Mouse (Mus musculus): ENCODE results near the gene Lrrc36. TPM values are rescaled to one million over a fixed set of nuclear protein-coding genes. Genes with fewer than 3 reads are reported as not detected.

Gene Lrrc36
- 73.0 TPM for polyA plus RNA-seq (2014; fragmentation: Illumina TruSeq; extraction: RNeasy Lipid Tissue Mini Kit (QIAGEN cat#74804); ENCODE audit: low read depth, low replicate concordance)

GRCm38 (mm10) chr8:105413391-105413790 is at the start of gene Lrrc36, which contains the start of gene Kctd19:
Gene Lrrc36 (plus strand): TSS chr8:105413571.
Gene Kctd19 (minus strand): TSS chr8:105413502.

GRCm38 (mm10) chr8:105373032-105373431 is 40.3 kb upstream of the Lrrc36 start, which contains the start of gene Plekhg4:
Gene Plekhg4 (plus strand): TSS chr8:105373274.

GRCm38 (mm10) chr8:105471314-105472015 is 58.1 kb downstream of the Lrrc36 start, which contains the start of gene Tppp3:
Gene Tppp3 (minus strand): TSS chr8:105471526.

GRCm38 (mm10) chr8:105496439-105497180 is 83.2 kb downstream of the Lrrc36 start, which contains the start of gene Zdhhc1:
Gene Zdhhc1 (minus strand): TSS chr8:105496902.

Other genes starting within 250 kb of the Lrrc36 start
- 40.2 TPM for gene Cbfb, start 242.9 kb upstream of the Lrrc36 start, polyA plus RNA-seq (2014; fragmentation: Illumina TruSeq; extraction: RNeasy Lipid Tissue Mini Kit (QIAGEN cat#74804); ENCODE audit: low read depth, low replicate concordance)
- gene D230025D16Rik, start 188.4 kb upstream of the Lrrc36 start, polyA plus RNA-seq (2014; fragmentation: Illumina TruSeq; extraction: RNeasy Lipid Tissue Mini Kit (QIAGEN cat#74804); ENCODE audit: low read depth, low replicate concordance), result 9.0 TPM
- 2.6 TPM for gene B3gnt9, start 158.4 kb upstream of the Lrrc36 start, polyA plus RNA-seq (2014; fragmentation: Illumina TruSeq; extraction: RNeasy Lipid Tissue Mini Kit (QIAGEN cat#74804); ENCODE audit: low read depth, low replicate concordance)
- gene Tradd, start 149.0 kb upstream of the Lrrc36 start, polyA plus RNA-seq (2014; fragmentation: Illumina TruSeq; extraction: RNeasy Lipid Tissue Mini Kit (QIAGEN cat#74804); ENCODE audit: low read depth, low replicate concordance), result 0.20 TPM
- not detected for gene Fbxl8, start 148.9 kb upstream of the Lrrc36 start, polyA plus RNA-seq (2014; fragmentation: Illumina TruSeq; extraction: RNeasy Lipid Tissue Mini Kit (QIAGEN cat#74804); ENCODE audit: low read depth, low replicate concordance)
- gene Hsf4, start 143.8 kb upstream of the Lrrc36 start, polyA plus RNA-seq (2014; fragmentation: Illumina TruSeq; extraction: RNeasy Lipid Tissue Mini Kit (QIAGEN cat#74804); ENCODE audit: low read depth, low replicate concordance), result not detected
- gene Nol3, start 137.4 kb upstream of the Lrrc36 start, polyA plus RNA-seq (2014; fragmentation: Illumina TruSeq; extraction: RNeasy Lipid Tissue Mini Kit (QIAGEN cat#74804); ENCODE audit: low read depth, low replicate concordance), result 0.06 TPM
- 8.6 TPM for gene 4931428F04Rik, start 123.7 kb upstream of the Lrrc36 start, polyA plus RNA-seq (2014; fragmentation: Illumina TruSeq; extraction: RNeasy Lipid Tissue Mini Kit (QIAGEN cat#74804); ENCODE audit: low read depth, low replicate concordance)
- 0.71 TPM for gene Exoc3l, start 117.5 kb upstream of the Lrrc36 start, polyA plus RNA-seq (2014; fragmentation: Illumina TruSeq; extraction: RNeasy Lipid Tissue Mini Kit (QIAGEN cat#74804); ENCODE audit: low read depth, low replicate concordance)
- 5.4 TPM for gene E2f4, start 115.9 kb upstream of the Lrrc36 start, polyA plus RNA-seq (2014; fragmentation: Illumina TruSeq; extraction: RNeasy Lipid Tissue Mini Kit (QIAGEN cat#74804); ENCODE audit: low read depth, low replicate concordance)
- gene Elmo3, start 108.0 kb upstream of the Lrrc36 start, polyA plus RNA-seq (2014; fragmentation: Illumina TruSeq; extraction: RNeasy Lipid Tissue Mini Kit (QIAGEN cat#74804); ENCODE audit: low read depth, low replicate concordance), result 0.15 TPM
- gene Lrrc29, start 87.3 kb upstream of the Lrrc36 start, polyA plus RNA-seq (2014; fragmentation: Illumina TruSeq; extraction: RNeasy Lipid Tissue Mini Kit (QIAGEN cat#74804); ENCODE audit: low read depth, low replicate concordance), result 0.87 TPM
- 3.1 TPM for gene Tmem208, start 87.2 kb upstream of the Lrrc36 start, polyA plus RNA-seq (2014; fragmentation: Illumina TruSeq; extraction: RNeasy Lipid Tissue Mini Kit (QIAGEN cat#74804); ENCODE audit: low read depth, low replicate concordance)
- 0.80 TPM for gene Fhod1, start 65.6 kb upstream of the Lrrc36 start, polyA plus RNA-seq (2014; fragmentation: Illumina TruSeq; extraction: RNeasy Lipid Tissue Mini Kit (QIAGEN cat#74804); ENCODE audit: low read depth, low replicate concordance)
- 1.6 TPM for gene Slc9a5, start 64.7 kb upstream of the Lrrc36 start, polyA plus RNA-seq (2014; fragmentation: Illumina TruSeq; extraction: RNeasy Lipid Tissue Mini Kit (QIAGEN cat#74804); ENCODE audit: low read depth, low replicate concordance)
- gene Plekhg4, start 40.3 kb upstream of the Lrrc36 start, polyA plus RNA-seq (2014; fragmentation: Illumina TruSeq; extraction: RNeasy Lipid Tissue Mini Kit (QIAGEN cat#74804); ENCODE audit: low read depth, low replicate concordance), result 3.6 TPM
- 99.0 TPM for gene Kctd19, start 69 bp upstream of the Lrrc36 start, polyA plus RNA-seq (2014; fragmentation: Illumina TruSeq; extraction: RNeasy Lipid Tissue Mini Kit (QIAGEN cat#74804); ENCODE audit: low read depth, low replicate concordance)
- gene Tppp3, start 58.0 kb downstream of the Lrrc36 start, polyA plus RNA-seq (2014; fragmentation: Illumina TruSeq; extraction: RNeasy Lipid Tissue Mini Kit (QIAGEN cat#74804); ENCODE audit: low read depth, low replicate concordance), result 0.20 TPM
- 4.0 TPM for gene Zdhhc1, start 83.3 kb downstream of the Lrrc36 start, polyA plus RNA-seq (2014; fragmentation: Illumina TruSeq; extraction: RNeasy Lipid Tissue Mini Kit (QIAGEN cat#74804); ENCODE audit: low read depth, low replicate concordance)
- 0.11 TPM for gene Hsd11b2, start 105.2 kb downstream of the Lrrc36 start, polyA plus RNA-seq (2014; fragmentation: Illumina TruSeq; extraction: RNeasy Lipid Tissue Mini Kit (QIAGEN cat#74804); ENCODE audit: low read depth, low replicate concordance)
- 10.6 TPM for gene Atp6v0d1, start 152.5 kb downstream of the Lrrc36 start, polyA plus RNA-seq (2014; fragmentation: Illumina TruSeq; extraction: RNeasy Lipid Tissue Mini Kit (QIAGEN cat#74804); ENCODE audit: low read depth, low replicate concordance)
- 0.38 TPM for gene Ripor1, start 191.7 kb downstream of the Lrrc36 start, polyA plus RNA-seq (2014; fragmentation: Illumina TruSeq; extraction: RNeasy Lipid Tissue Mini Kit (QIAGEN cat#74804); ENCODE audit: low read depth, low replicate concordance)
- gene Ctcf, start 223.0 kb downstream of the Lrrc36 start, polyA plus RNA-seq (2014; fragmentation: Illumina TruSeq; extraction: RNeasy Lipid Tissue Mini Kit (QIAGEN cat#74804); ENCODE audit: low read depth, low replicate concordance), result 31.2 TPM
- not detected for gene Agrp, start 223.8 kb downstream of the Lrrc36 start, polyA plus RNA-seq (2014; fragmentation: Illumina TruSeq; extraction: RNeasy Lipid Tissue Mini Kit (QIAGEN cat#74804); ENCODE audit: low read depth, low replicate concordance)

All from testis, adult 10 weeks (tissue).